Mouse (Mus musculus) forelimb bud, embryonic 11.5 days (tissue): ENCODE results near the gene Abca8a.
A peak's percentile ranks its signal among the peaks of the same experiment; 100 is the strongest.

Experiments
- DNase-seq: peaks from one replicate; pipeline ENCODE4 v3.0.0-alpha.2; 2012; ENCODE audit warnings: low read depth, low spot score

Gene Abca8a

GRCm38 (mm10) chr11:109987460-109988072 lies 108.2 kb downstream of the Abca8a start:
- peak; percentile 17 for DNase-seq

GRCm38 (mm10) chr11:109981872-109982271 lies 113.9 kb downstream of the Abca8a start:
- no peak for DNase-seq
